Mouse (Mus musculus): Measurements from ENCODE around the gene Wdr26.

GRCm38 (mm10) chr1:181199446-181199845 lies 12.4 kb downstream of the Wdr26 start:
- TF ChIP-seq CTCF (IDR thresholded peaks at IDR 0.05; ENCODE audit: borderline replicate concordance, insufficient read depth, low read length) (no peak), POLR2A (IDR thresholded peaks at IDR 0.05; ENCODE audit: low read depth, low read length) (no peak)
